Mouse (Mus musculus) lung, embryonic 14.5 days (tissue): Measurements from ENCODE around the gene Kidins220. TPM values are rescaled to one million over a fixed set of nuclear protein-coding genes. Genes with fewer than 3 reads are reported as not detected.

ENCODE experiments used
- ATAC-seq: fragments of 200-750 bp; cut with Nextera tagmentation; 2 replicates; pipeline ENCODE4 v1.8.0; 2017; ENCODE audit warnings: mild to moderate bottlenecking, moderate TSS enrichment, moderate library complexity; ENCODE audit not compliant: insufficient read depth
- DNase-seq: peaks from one replicate; pipeline ENCODE4 v3.0.0-alpha.2; 2015
- H3K27ac ChIP-seq: fragments of 300-500 bp; sonication (generic); 2 replicates; pipeline ENCODE4 v1.5.1; 2014; ENCODE audit warnings: low read depth, mild to moderate bottlenecking, moderate library complexity
- H3K27me3 ChIP-seq: fragments of 300-500 bp; sonication (generic); 2 replicates; pipeline ENCODE4 v1.6.1; 2014; ENCODE audit warnings: low read length, control low read depth; ENCODE audit not compliant: insufficient read depth
- H3K36me3 ChIP-seq: fragments of 300-500 bp; sonication (generic); 2 replicates; pipeline ENCODE4 v1.6.1; 2014; ENCODE audit warnings: control low read depth; ENCODE audit not compliant: insufficient read depth
- H3K4me1 ChIP-seq: fragments of 300-500 bp; sonication (generic); 2 replicates; pipeline ENCODE4 v1.6.1; 2014; ENCODE audit warnings: antibody characterized with exemption, control low read depth; ENCODE audit not compliant: insufficient read depth
- H3K4me2 ChIP-seq: fragments of 300-500 bp; sonication (generic); 2 replicates; pipeline ENCODE4 v1.6.1; 2014; ENCODE audit warnings: mild to moderate bottlenecking
- H3K4me3 ChIP-seq: fragments of 300-500 bp; sonication (generic); 2 replicates; pipeline ENCODE4 v1.5.1; 2014; ENCODE audit warnings: low read depth, low read length
- H3K9ac ChIP-seq: fragments of 300-500 bp; sonication (generic); 2 replicates; pipeline ENCODE4 v1.6.1; 2014
- H3K9me3 ChIP-seq: fragments of 300-500 bp; sonication (generic); 2 replicates; pipeline ENCODE4 v1.6.1; 2016; ENCODE audit warnings: low read depth, low read length, control low read depth
- CTCF ChIP-seq: IDR thresholded peaks from 2 replicates; pipeline ENCODE4 v1.5.1; 2016; ENCODE audit warnings: antibody characterized with exemption, low read depth
- WGBS: fragments of 180-500 bp; shearing (Covaris S2); extraction: QIAGEN DNeasy Blood & Tissue Kit; methylation state at CpG from one replicate; pipeline ENCODE4 v1.1.7; 2014; 5-methylcytosine and 5-hydroxymethylcytosine counted together
- polyA plus RNA-seq: library from polyadenylated mRNA; unstranded; fragments of >200 nt; fragmentation: Nextera tagmentation; extraction: Ambion mirVana; gene quantifications from 2 replicates; pipeline ENCODE4 v1.2.1, GENCODE M21; 2014

Gene Kidins220
- polyA plus RNA-seq, 1 experiment from 2014 or later = 25.7 TPM

DNA sequence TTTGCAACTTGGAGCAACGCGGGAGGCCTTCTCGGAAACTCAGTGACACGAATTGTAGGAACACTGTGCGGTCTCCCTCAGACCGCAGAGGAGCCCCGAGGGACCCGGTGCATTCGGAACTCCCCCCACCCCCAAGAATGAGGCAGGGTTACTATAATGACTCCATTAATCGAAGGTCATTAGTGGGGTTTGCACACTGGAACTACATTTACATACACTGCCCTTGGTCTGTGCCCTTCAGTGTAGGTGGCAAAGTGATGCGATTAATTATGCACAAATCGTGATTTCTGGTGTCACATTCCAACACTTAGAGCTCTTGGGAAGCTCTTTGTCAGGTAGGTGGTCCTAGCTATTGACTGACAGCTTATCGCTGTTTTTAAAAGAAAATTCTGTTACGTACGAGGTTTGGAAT lies 121.9 kb downstream of the Kidins220 start:
- Histone ChIP-seq H3K4me1 (peaks cover 12% of the 10 kb centered on the region; the same call in 1 of the 2 replicates), H3K4me2 (peak overlapping the region; percentile 69), H3K4me3 (peak overlapping the region; percentile 76), H3K27ac (peak overlapping the region; percentile 99), H3K27me3 (no peaks in the 10 kb centered on the region), H3K9ac (peak overlapping the region; percentile 58), H3K9me3 (no peaks in the 10 kb centered on the region), H3K36me3 (peaks cover 6% of the 10 kb centered on the region; the same call in 1 of the 2 replicates)
- 2% methylated on average over 15 of the region's 15 CpGs for WGBS
- DNase-seq (peak; percentile 40), ATAC-seq (no peak)
- TF ChIP-seq CTCF = no peak

DNA sequence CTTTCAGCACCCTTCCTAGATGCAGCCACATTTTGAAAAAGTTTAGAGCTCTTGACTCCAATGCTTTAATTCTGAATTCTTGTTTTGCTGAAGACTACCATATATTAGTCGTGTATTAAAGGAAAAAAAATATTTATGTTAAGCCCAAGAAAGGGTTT lies 122.2 kb downstream of the Kidins220 start, which contains the start of gene Id2:
Gene Id2, minus strand, starts transcription at position 89 of the 158 bp plus-strand sequence.
- H3K4me2 ChIP-seq = peak within 1 kb of the TSS; percentile 69
- no peak for ATAC-seq
- H3K4me1 ChIP-seq = peaks cover 12% of the 10 kb centered on the region; the same call in 1 of the 2 replicates
- H3K36me3 ChIP-seq = peaks cover 6% of the 10 kb centered on the region; the same call in 1 of the 2 replicates
- peak within 1 kb of the TSS; percentile 76 for H3K4me3 ChIP-seq
- no peak for TF ChIP-seq CTCF
- peak within 1 kb of the TSS; percentile 99 for H3K27ac ChIP-seq
- no peaks in the 10 kb centered on the region for H3K9me3 ChIP-seq
- peak within 1 kb of the TSS; percentile 66 for H3K9ac ChIP-seq
- DNase-seq = no peak
- WGBS = 0% methylated on average over 1 of the region's 1 CpGs
- no peaks in the 10 kb centered on the region for H3K27me3 ChIP-seq

DNA sequence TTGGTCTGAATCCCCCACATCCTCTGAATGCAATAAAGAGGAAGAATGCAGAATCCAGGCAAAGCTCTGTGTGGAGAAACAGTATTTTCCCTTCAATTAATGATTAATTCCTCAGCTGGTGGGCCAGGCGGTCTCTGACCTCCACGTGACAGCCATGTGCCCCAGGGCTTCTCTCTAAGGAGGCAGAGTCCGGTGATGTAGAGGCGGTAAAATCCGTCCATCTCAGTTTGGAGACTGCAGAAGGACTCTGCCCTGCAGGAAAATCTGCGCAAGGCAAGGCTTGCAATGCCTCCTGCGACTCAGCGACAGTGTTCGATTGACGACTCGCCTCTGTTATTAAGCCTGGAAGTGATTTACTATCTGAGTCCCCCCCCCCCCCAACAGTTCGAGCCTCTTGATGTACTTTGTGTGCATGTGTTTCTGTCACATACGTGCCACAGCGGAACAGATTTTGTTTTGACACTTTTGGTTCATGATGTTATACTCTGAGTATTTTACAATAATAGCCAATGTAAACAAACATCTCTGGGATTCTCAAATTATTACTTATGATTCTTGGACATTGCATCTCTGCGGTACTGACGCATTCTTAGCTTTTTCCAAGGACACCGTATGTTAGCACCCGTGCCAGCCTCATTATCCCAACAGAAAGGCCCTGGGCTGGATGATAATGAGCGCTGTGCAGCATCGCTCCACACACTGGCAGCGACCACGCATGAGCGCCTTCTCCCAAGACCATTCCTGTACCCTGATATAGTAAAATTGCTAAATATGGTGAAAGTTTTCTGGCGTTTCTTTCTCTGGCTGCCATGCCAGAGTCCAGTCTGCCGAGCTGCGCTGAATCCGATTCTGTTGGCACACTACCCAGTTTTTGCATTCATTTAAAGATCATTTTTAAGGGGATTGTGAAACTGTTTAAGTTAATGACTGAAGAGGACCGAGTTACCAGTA lies 122.8 kb downstream of the Kidins220 start:
- Histone ChIP-seq H3K36me3 (peaks cover 6% of the 10 kb centered on the region; the same call in 1 of the 2 replicates), H3K27ac (peak overlapping the region; percentile 99), H3K9me3 (no peaks in the 10 kb centered on the region), H3K4me3 (peak overlapping the region; percentile 76), H3K4me2 (peak overlapping the region; percentile 69), H3K27me3 (no peaks in the 10 kb centered on the region), H3K9ac (peak overlapping the region; percentile 66), H3K4me1 (peaks cover 12% of the 10 kb centered on the region; the same call in 1 of the 2 replicates)
- ATAC-seq (no peak), DNase-seq (peak; percentile 86)
- 2% methylated on average over 28 of the region's 28 CpGs for WGBS
- no peak for TF ChIP-seq CTCF

DNA sequence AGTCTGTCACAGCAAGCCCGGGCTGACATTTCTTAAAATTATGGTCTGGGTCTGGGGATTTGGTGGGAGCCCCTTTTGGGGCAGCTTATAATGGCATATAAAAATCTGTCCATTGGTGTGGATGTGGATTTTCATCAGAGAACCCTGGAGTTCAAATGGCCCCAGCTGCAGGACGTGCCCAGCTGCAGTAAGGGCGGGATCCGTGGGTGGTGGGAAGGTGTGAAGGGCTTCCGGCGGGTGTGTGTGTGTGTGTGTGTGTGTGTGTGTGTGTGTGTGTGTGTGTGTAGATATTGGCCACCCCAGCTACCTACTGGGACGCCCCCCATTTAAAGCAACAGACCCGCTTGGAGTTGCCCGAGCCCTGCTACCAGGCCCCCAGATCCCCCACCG lies 123.4 kb downstream of the Kidins220 start:
- Histone ChIP-seq H3K9me3 (no peaks in the 10 kb centered on the region), H3K4me1 (peaks cover 12% of the 10 kb centered on the region; the same call in 1 of the 2 replicates), H3K36me3 (peaks cover 4% of the 10 kb centered on the region; the same call in 1 of the 2 replicates), H3K27ac (peak overlapping the region; percentile 99), H3K4me2 (peak overlapping the region; percentile 69), H3K4me3 (peak overlapping the region; percentile 76), H3K27me3 (no peaks in the 10 kb centered on the region), H3K9ac (peak overlapping the region; percentile 66)
- DNase-seq = no peak
- 2% methylated on average over 10 of the region's 10 CpGs for WGBS
- ATAC-seq = peak; percentile 1; the same call in 1 of the 2 replicates
- no peak for TF ChIP-seq CTCF

DNA sequence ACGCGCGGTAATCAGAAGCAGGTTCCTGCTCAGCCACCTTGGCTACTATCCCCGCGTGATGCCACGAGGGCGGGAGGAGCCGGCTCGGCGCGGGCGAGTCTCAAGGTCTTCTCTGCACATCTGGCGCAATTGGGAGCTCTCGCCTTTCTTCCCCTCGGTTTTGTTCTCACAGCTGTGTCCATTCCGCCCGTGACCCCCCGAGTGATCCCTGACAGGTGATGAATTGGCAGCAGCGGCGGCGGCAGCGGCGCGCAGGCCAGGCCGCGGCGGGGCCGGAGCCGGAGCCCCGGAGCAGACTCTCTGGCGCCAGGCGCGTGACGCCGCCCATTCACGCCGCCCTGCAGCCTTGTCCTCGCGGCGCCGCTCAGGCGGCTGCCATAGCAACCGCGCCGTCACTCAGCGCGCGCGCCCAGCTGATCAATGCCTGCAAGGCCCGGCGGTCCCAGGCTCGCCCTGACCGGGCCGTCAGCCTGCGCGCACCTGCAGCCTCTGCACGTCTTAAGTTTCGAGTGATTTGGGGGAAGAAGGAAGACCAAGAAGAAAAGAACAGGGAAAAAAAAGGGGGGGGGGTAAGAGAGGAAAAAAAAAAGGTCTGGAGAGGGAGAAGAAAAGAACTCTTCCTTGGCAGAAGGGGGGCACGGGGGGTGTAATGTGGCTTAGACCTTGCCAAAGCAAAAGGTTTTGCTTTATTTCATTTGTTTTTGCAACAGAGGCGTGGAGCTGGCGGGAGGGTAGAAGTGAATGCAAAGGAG lies 124.0 kb downstream of the Kidins220 start:
- peak overlapping the region; percentile 76 for H3K4me3 ChIP-seq
- H3K4me1 ChIP-seq = peaks cover 12% of the 10 kb centered on the region; the same call in 1 of the 2 replicates
- H3K36me3 ChIP-seq = no peaks in the 10 kb centered on the region
- WGBS = 1% methylated on average over 61 of the region's 61 CpGs
- TF ChIP-seq CTCF = no peak
- H3K9ac ChIP-seq = peak overlapping the region; percentile 75
- ATAC-seq (peak; percentile 77), DNase-seq (peak; percentile 98)
- H3K4me2 ChIP-seq = peak overlapping the region; percentile 69
- no peaks in the 10 kb centered on the region for H3K27me3 ChIP-seq
- H3K9me3 ChIP-seq = no peaks in the 10 kb centered on the region
- H3K27ac ChIP-seq = peak overlapping the region; percentile 99

DNA sequence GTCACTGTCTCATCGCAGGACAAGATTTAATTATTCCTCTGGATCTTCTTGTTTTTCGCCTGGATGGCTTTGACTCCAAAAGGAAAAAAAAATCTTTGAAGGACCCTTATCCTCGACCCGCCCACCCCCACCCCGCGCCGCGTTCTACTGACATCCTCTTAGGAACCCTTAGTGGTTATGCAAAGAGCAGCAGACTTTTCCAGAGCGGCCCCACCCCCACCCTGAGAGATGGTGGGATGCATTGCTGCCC lies 124.5 kb downstream of the Kidins220 start:
- Histone ChIP-seq H3K4me1 (peaks cover 12% of the 10 kb centered on the region; the same call in 1 of the 2 replicates), H3K36me3 (no peaks in the 10 kb centered on the region), H3K27me3 (no peaks in the 10 kb centered on the region), H3K27ac (peak overlapping the region; percentile 99), H3K9me3 (no peaks in the 10 kb centered on the region), H3K4me2 (peak overlapping the region; percentile 69), H3K9ac (peak overlapping the region; percentile 75), H3K4me3 (peak overlapping the region; percentile 76)
- DNase-seq (peak; percentile 81), ATAC-seq (peak; percentile 45)
- no peak for TF ChIP-seq CTCF
- WGBS = 0% methylated on average over 9 of the region's 9 CpGs
